In genomic region chr7:137121243-137121858, GRCm38 (mm10) we compare ENCODE assay signal across 9 mouse cellular contexts.
DNase-seq lines count a peak whose midpoint lies in the region; ATAC-seq lines count a peak whose summit lies in the region.
"Had no signal": no experiment of that assay in that cellular context is flagged by ENCODE, and none has a peak within 500 bp of the region (broad histone marks: within the 10 kb centered on the region; RNA-seq: fewer than 3 reads in every experiment).

No protein-coding gene starts in this region.

- no peaks in the 10 kb centered on the region for H3K27me3 ChIP-seq in embryonic facial prominence, embryonic 14.5 days (replicated peaks; ENCODE audit: control insufficient read depth, insufficient read depth, low read length)
- no peaks in the 10 kb centered on the region for H3K27me3 ChIP-seq in embryonic facial prominence, embryonic 10.5 days (replicated peaks; ENCODE audit: low read depth, poor library complexity, severe bottlenecking)
- no peaks in the 10 kb centered on the region for H3K27me3 ChIP-seq in hindbrain, embryonic 14.5 days (ENCODE audit: control insufficient read depth, insufficient read depth, low read length)

- H3K4me3 ChIP-seq in embryonic facial prominence, embryonic 14.5 days (ENCODE audit: low read depth, low read length): no peak overlapping the region
- no peak overlapping the region for H3K4me3 ChIP-seq in embryonic facial prominence, embryonic 10.5 days
- H3K4me3 ChIP-seq in hindbrain, embryonic 14.5 days (replicated peaks; ENCODE audit: low read length): no peak overlapping the region

- peak; percentile 62 for DNase-seq in embryonic facial prominence, embryonic 14.5 days (ENCODE audit: low spot score)
- DNase-seq in embryonic facial prominence, embryonic 10.5 days (ENCODE audit: low spot score): no peak
- peak; percentile 11 for DNase-seq in right cerebral cortex, postnatal 25 days
- DNase-seq in right cerebral cortex, postnatal 36 days (ENCODE audit: low spot score in 2 of 2): no peak
- no peak for DNase-seq in hindbrain, embryonic 14.5 days (ENCODE audit: low spot score)
- no peak for DNase-seq in ovary, postnatal 14 days (ENCODE audit: low spot score)
- no peak for DNase-seq in lung, postnatal 4 days
- no peak for DNase-seq in right cerebral cortex, postnatal 14 days
- DNase-seq: kidney, adult 9 months had no signal

- no peaks in the 10 kb centered on the region for H3K9me3 ChIP-seq in embryonic facial prominence, embryonic 14.5 days (ENCODE audit: control insufficient read depth, low read length)
- no peaks in the 10 kb centered on the region for H3K9me3 ChIP-seq in embryonic facial prominence, embryonic 10.5 days
- no peaks in the 10 kb centered on the region for H3K9me3 ChIP-seq in hindbrain, embryonic 14.5 days (ENCODE audit: control insufficient read depth, low read length)

- H3K9ac ChIP-seq in embryonic facial prominence, embryonic 14.5 days (ENCODE audit: low read depth, low read length): no peak overlapping the region
- H3K9ac ChIP-seq in hindbrain, embryonic 14.5 days: no peak overlapping the region

- no peak overlapping the region for H3K27ac ChIP-seq in embryonic facial prominence, embryonic 14.5 days (replicated peaks; ENCODE audit: low read depth, low read length)
- no peak overlapping the region for H3K27ac ChIP-seq in embryonic facial prominence, embryonic 10.5 days (replicated peaks)
- peak overlapping the region; percentile 64 for H3K27ac ChIP-seq in hindbrain, embryonic 14.5 days

- no peaks in the 10 kb centered on the region for H3K4me1 ChIP-seq in embryonic facial prominence, embryonic 14.5 days (ENCODE audit: control insufficient read depth, insufficient read depth, low read length)
- peaks cover 11% of the 10 kb centered on the region; the same call in 1 of the 2 replicates for H3K4me1 ChIP-seq in embryonic facial prominence, embryonic 10.5 days
- H3K4me1 ChIP-seq in hindbrain, embryonic 14.5 days (replicated peaks; ENCODE audit: control insufficient read depth, insufficient read depth, low read length): peaks cover 7% of the 10 kb centered on the region; the same call in 1 of the 2 replicates

- WGBS in embryonic facial prominence, embryonic 14.5 days: 55% methylated on average over 16 of the region's 16 CpGs
- WGBS in embryonic facial prominence, embryonic 10.5 days: 73% methylated on average over 16 of the region's 16 CpGs
- WGBS in hindbrain, embryonic 14.5 days: 61% methylated on average over 16 of the region's 16 CpGs

- H3K4me2 ChIP-seq in embryonic facial prominence, embryonic 14.5 days (ENCODE audit: low read depth, low read length): no peak overlapping the region
- no peak overlapping the region for H3K4me2 ChIP-seq in hindbrain, embryonic 14.5 days (replicated peaks)

- H3K36me3 ChIP-seq in embryonic facial prominence, embryonic 14.5 days (ENCODE audit: control insufficient read depth, insufficient read depth, low read length): no peaks in the 10 kb centered on the region
- no peaks in the 10 kb centered on the region for H3K36me3 ChIP-seq in embryonic facial prominence, embryonic 10.5 days (replicated peaks)
- H3K36me3 ChIP-seq in hindbrain, embryonic 14.5 days (replicated peaks; ENCODE audit: control insufficient read depth, insufficient read depth): no peaks in the 10 kb centered on the region

- ATAC-seq in embryonic facial prominence, embryonic 14.5 days (ENCODE audit: low read depth): peak; percentile 60
- ATAC-seq in hindbrain, embryonic 14.5 days (ENCODE audit: low FRiP score): no peak

Comparison
In these comparisons a context has a peak if more than half of its experiments do, and no peak if none do; other contexts are left out.
1. DNase-seq: peak in embryonic facial prominence, embryonic 14.5 days (single experiment) and right cerebral cortex, postnatal 25 days (single experiment); none in embryonic facial prominence, embryonic 10.5 days (single experiment), right cerebral cortex, postnatal 36 days (0 of 2), hindbrain, embryonic 14.5 days (single experiment), ovary, postnatal 14 days (single experiment), lung, postnatal 4 days (0 of 2) and right cerebral cortex, postnatal 14 days (single experiment).